Mouse (Mus musculus) E14TG2a.4 (cell line): ENCODE data around the gene Dao.

Experiments used
- CTCF ChIP-seq: conservative IDR thresholded peaks from 2 replicates; pipeline ENCODE4 v1.5.1; 2014; ENCODE audit warnings: low read length
- NANOG ChIP-seq: IDR thresholded peaks from 2 replicates; pipeline ENCODE4 v1.6.1; 2014; ENCODE audit warnings: borderline replicate concordance, low read length, mixed read lengths
- POU5F1 ChIP-seq: IDR thresholded peaks from 2 replicates; pipeline ENCODE4 v1.6.1; 2014; ENCODE audit warnings: low read length, borderline replicate concordance

- TF ChIP-seq CTCF (no peak), NANOG (no peak), POU5F1 (no peak)
Measured at GRCm38 (mm10) chr5:114043800-114044199, 40.3 kb downstream of the Dao start.
